Mouse (Mus musculus) bone marrow, adult 2 months (tissue): ENCODE results near the gene Ubl4b.

Experiments used
- CTCF ChIP-seq: fragments of 200-500 bp; IDR thresholded peaks from 2 replicates; pipeline ENCODE4 v1.5.1; 2011; ENCODE audit warnings: low read length, control low read depth; ENCODE audit not compliant: control insufficient read depth, insufficient read depth
- POLR2A ChIP-seq: fragments of 200-500 bp; IDR thresholded peaks from 2 replicates; pipeline ENCODE4 v1.6.1; 2011; ENCODE audit warnings: low read depth, mild to moderate bottlenecking, control low read depth, low read length, borderline replicate concordance; ENCODE audit not compliant: control insufficient read depth

GRCm38 (mm10) chr3:107536810-107537503, 17.9 kb downstream of the Ubl4b start:
- TF ChIP-seq POLR2A (no peak), CTCF (no peak)
